Mouse (Mus musculus) hindbrain, embryonic 16.5 days (tissue): ENCODE data around the gene Wdr1. TPM values are rescaled to one million over a fixed set of nuclear protein-coding genes. Genes with fewer than 3 reads are reported as not detected.

Experiments
- ATAC-seq: fragments of 200-750 bp; cut with Nextera tagmentation; 2 replicates; pipeline ENCODE4 v1.8.0; 2017; ENCODE audit warnings: moderate TSS enrichment, moderate library complexity
- H3K27ac ChIP-seq: fragments of 300-500 bp; sonication (generic); 2 replicates; pipeline ENCODE4 v1.5.1; 2014; ENCODE audit warnings: low read depth, mild to moderate bottlenecking, control low read depth, low read length, moderate library complexity
- H3K27me3 ChIP-seq: fragments of 300-500 bp; sonication (generic); replicated peaks from 2 replicates; pipeline ENCODE4 v1.6.1; 2014; ENCODE audit warnings: low read length; ENCODE audit not compliant: control insufficient read depth, insufficient read depth
- H3K36me3 ChIP-seq: fragments of 300-500 bp; sonication (generic); 2 replicates; pipeline ENCODE4 v1.6.1; 2014; ENCODE audit warnings: mild to moderate bottlenecking, low read length, moderate library complexity, mixed read lengths; ENCODE audit not compliant: control insufficient read depth, insufficient read depth
- H3K4me1 ChIP-seq: fragments of 300-500 bp; sonication (generic); 2 replicates; pipeline ENCODE4 v1.6.1; 2014; ENCODE audit warnings: low read depth, low read length; ENCODE audit not compliant: control insufficient read depth, insufficient read depth
- H3K4me2 ChIP-seq: fragments of 300-500 bp; sonication (generic); 2 replicates; pipeline ENCODE4 v1.6.1; 2014; ENCODE audit warnings: mild to moderate bottlenecking, low read length, control low read depth, moderate library complexity
- H3K4me3 ChIP-seq: fragments of 300-500 bp; sonication (generic); 2 replicates; pipeline ENCODE4 v1.5.1; 2014; ENCODE audit warnings: mild to moderate bottlenecking, low read length, control low read depth, moderate library complexity
- H3K9ac ChIP-seq: fragments of 300-500 bp; sonication (generic); 2 replicates; pipeline ENCODE4 v1.6.1; 2014; ENCODE audit warnings: low read depth, mild to moderate bottlenecking, control low read depth, low read length, moderate library complexity
- H3K9me3 ChIP-seq: fragments of 300-500 bp; sonication (generic); 2 replicates; pipeline ENCODE4 v1.6.1; 2014; ENCODE audit warnings: mild to moderate bottlenecking, low read length, moderate library complexity; ENCODE audit not compliant: control insufficient read depth
- WGBS: fragments of 180-500 bp; shearing (Covaris S2); extraction: QIAGEN DNeasy Blood & Tissue Kit; methylation state at CpG from one replicate; pipeline ENCODE4 v1.1.7; 2014; 5-methylcytosine and 5-hydroxymethylcytosine counted together
- polyA plus RNA-seq: library from polyadenylated mRNA; unstranded; fragments of >200 nt; fragmentation: Nextera tagmentation; extraction: Ambion mirVana; gene quantifications from 2 replicates; pipeline ENCODE4 v1.2.1, GENCODE M21; 2015

Gene Wdr1
- polyA plus RNA-seq, 1 experiment from 2014 or later = 202 TPM

DNA sequence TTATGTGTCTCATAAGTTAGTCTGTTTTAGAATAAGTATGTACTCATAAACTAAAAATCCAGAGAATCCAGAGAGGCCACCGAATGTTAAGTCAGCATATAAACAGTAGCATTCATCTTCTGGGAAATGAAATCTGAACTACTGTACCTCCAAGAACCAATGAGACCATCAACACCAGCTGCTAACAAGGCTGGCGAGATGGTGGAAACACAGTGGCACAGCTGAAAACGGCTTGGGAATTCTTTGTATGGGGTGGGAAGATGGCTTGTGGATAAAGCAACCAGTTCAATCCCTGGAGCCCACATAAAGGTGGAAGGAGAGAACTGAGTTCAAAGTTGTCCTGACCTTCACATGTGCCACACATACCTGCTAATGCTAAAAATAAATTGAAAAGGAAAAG, 10.4 kb downstream of the Wdr1 start:
- 86% methylated on average over 3 of the region's 3 CpGs for WGBS
- Histone ChIP-seq H3K9ac (no peak overlapping the region), H3K4me1 (peaks cover 8% of the 10 kb centered on the region), H3K9me3 (no peaks in the 10 kb centered on the region), H3K4me2 (no peak overlapping the region), H3K27me3 (no peaks in the 10 kb centered on the region), H3K36me3 (peaks cover 23% of the 10 kb centered on the region), H3K4me3 (no peak overlapping the region), H3K27ac (no peak overlapping the region)
- ATAC-seq = no peak

DNA sequence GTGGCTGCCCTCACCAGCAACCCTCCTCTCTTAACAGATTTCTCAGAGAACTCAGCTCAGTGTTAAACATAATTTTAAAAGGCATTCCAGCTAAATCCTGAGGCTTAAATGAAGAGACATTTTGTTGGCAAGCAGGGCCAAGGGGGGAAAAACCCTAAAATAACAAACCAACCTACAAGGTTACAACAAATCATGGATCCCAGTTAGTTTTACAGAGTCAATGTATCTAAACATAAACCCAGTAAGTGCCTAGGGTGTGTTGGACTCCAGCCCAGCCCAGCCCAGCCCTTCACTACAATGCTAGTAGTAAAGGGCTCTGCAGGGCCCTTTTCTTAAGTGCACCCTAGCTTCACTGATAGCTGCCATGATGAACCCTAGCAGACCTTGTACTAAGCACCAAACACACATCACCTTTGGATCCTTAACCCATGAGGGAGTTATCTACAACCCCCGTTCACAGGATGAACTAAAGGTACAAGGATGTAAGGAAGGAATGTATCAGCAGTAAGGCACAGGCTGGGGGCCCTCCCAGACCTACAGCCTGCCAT, 12.7 kb downstream of the Wdr1 start:
- Histone ChIP-seq H3K9ac (no peak overlapping the region), H3K36me3 (peaks cover 40% of the 10 kb centered on the region), H3K27ac (peak overlapping the region; percentile 36; the same call in 1 of the 2 replicates), H3K9me3 (no peaks in the 10 kb centered on the region), H3K4me2 (no peak overlapping the region), H3K4me3 (no peak overlapping the region), H3K27me3 (no peaks in the 10 kb centered on the region), H3K4me1 (peaks cover 8% of the 10 kb centered on the region)
- no peak for ATAC-seq
- 91% methylated on average over 1 of the region's 1 CpGs for WGBS

DNA sequence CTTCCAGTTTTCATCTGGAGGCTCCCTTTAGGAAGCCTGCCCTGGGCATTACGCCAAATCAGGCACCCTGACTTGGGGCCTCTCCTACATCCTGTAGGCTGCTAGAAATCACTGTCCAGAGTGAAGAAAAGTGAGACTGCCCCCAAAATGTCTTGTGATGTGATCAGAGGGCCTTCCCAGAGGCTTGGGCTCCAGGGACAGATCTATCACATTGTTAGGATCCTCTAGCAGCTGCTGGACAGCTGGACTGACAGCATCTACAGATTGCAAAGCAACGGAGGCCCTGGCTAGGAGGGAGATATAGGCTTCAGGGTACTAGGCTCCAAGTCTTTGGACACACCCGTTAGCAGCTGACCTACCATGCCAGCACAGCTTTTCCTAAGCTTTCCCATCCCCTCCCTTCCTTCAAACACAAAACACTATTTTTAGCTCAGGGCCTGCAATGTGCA, 13.5 kb downstream of the Wdr1 start:
- ATAC-seq = peak; percentile 41; the same call in 1 of the 2 replicates
- H3K9ac ChIP-seq = no peak overlapping the region
- 0 out of 2 replicates have a peak overlapping the region, but pooled peaks have one; percentile 36 for H3K27ac ChIP-seq
- H3K4me1 ChIP-seq = peaks cover 8% of the 10 kb centered on the region
- H3K4me3 ChIP-seq = no peak overlapping the region
- peaks cover 48% of the 10 kb centered on the region for H3K36me3 ChIP-seq
- WGBS = 76% methylated on average over 3 of the region's 3 CpGs
- no peak overlapping the region for H3K4me2 ChIP-seq
- H3K27me3 ChIP-seq = no peaks in the 10 kb centered on the region
- H3K9me3 ChIP-seq = no peaks in the 10 kb centered on the region

DNA sequence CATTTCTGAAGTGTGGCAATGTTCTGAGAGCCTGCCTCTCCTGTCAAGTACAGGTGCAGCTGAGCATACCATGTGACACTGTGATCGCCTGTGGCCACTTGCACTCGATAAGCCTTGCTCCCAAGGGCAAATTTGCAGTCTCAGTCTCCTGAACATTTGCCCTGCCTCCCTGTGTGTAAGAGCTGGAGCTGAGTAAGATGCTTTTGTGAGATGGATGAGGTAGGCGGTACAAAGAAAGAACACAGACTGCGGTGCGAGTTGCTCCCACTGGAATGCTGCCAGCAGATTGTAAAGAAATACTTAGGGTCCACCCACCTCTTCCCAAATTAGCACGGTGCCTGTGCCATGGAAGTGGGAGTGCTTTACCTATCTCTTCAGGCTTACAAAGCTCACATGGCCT, 15.6 kb downstream of the Wdr1 start:
- peaks cover 56% of the 10 kb centered on the region for H3K36me3 ChIP-seq
- H3K27me3 ChIP-seq = no peaks in the 10 kb centered on the region
- ATAC-seq = no peak
- WGBS = 46% methylated on average over 6 of the region's 6 CpGs
- H3K9me3 ChIP-seq = no peaks in the 10 kb centered on the region
- no peak overlapping the region for H3K9ac ChIP-seq
- H3K4me2 ChIP-seq = no peak overlapping the region
- H3K27ac ChIP-seq = no peak overlapping the region
- H3K4me1 ChIP-seq = peaks cover 8% of the 10 kb centered on the region
- H3K4me3 ChIP-seq = no peak overlapping the region

DNA sequence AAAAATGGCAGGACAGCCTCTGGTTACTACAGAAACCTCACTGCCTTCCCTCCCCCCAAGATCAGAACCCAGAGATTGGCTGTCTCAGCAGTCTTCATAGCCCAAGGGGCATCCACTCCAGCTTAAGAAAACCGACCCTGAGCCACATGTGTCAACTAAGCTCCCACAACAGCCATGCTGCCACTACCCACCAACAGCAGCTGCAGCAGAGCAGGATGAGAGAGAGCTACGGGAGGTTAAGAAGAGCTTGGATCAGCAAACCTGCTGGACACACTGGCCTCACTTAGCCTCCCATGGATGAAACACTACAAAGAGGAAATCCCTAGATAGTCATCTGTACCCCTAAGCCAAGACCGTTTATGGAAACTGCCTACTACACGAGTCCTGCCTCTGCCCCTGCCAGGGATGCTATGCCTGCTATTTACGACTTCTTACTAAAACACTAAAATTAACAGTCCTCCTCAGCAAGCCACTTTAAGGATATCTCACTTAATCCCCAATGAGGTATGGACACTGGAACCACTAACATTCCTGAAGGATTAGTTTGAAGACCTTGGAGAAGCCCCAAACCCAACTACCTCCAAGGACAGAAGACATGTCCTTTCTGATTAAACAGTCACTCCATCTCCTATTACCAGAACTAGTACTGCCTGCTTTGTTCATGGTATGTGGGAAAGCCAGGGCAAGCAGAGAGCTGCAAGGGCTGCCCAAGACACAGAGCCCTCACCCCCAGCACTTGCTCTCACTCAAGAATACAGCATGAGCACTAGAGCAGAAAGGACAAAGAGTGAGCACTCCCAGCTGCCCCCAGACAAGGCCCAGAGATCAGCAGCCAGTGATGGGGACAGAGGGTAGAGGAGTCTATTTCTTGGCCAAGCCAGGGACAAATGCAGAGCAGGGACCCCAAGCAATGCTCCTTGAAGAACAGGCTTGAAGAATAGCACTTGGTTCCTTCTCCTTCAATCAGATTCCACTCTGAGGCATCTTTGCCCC, 18.3 kb downstream of the Wdr1 start:
- ATAC-seq = no peak
- H3K4me3 ChIP-seq = no peak overlapping the region
- WGBS = 71% methylated on average over 5 of the region's 5 CpGs
- no peaks in the 10 kb centered on the region for H3K27me3 ChIP-seq
- no peaks in the 10 kb centered on the region for H3K9me3 ChIP-seq
- H3K4me1 ChIP-seq = peaks cover 5% of the 10 kb centered on the region
- peaks cover 64% of the 10 kb centered on the region for H3K36me3 ChIP-seq
- no peak overlapping the region for H3K9ac ChIP-seq
- H3K4me2 ChIP-seq = no peak overlapping the region
- no peak overlapping the region for H3K27ac ChIP-seq

DNA sequence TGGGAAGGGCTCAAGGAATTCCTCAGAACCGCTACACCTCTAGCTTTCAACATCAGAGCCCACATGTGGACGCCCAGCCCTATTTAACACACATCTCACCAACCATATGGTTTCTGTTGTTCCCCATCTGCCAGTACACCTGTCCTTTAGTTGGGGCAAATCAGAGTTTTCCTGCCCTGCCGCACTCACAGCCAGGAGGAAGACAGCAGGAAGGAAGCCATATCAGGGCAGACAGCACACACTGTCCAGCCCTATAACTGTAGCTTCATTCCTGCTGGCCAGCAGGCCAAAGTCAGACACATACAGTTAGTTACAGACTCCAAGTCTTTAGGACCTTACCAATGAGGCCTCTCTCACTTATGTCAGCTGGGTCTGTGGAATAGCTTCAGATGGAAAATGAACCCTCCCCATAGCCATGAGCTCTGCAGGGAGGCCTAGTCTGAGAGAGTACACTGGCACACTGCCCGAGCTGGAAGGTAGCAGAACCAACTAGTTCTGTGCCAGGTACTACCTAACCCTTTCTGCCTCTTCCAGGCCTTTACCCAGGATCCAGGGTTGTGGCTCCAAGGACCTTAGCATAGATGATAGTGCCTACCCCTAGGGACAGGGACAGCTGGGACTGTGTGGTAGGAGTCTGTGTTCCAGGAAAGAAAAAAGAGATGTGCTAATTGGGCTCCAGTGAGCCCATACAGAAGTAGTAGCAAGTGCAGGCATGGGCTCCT, 19.4 kb downstream of the Wdr1 start:
- H3K36me3 ChIP-seq = peaks cover 64% of the 10 kb centered on the region
- no peak overlapping the region for H3K9ac ChIP-seq
- H3K27ac ChIP-seq = no peak overlapping the region
- no peak overlapping the region for H3K4me2 ChIP-seq
- H3K27me3 ChIP-seq = no peaks in the 10 kb centered on the region
- WGBS = 83% methylated on average over 4 of the region's 4 CpGs
- H3K9me3 ChIP-seq = no peaks in the 10 kb centered on the region
- ATAC-seq = peak; percentile 62
- no peak overlapping the region for H3K4me3 ChIP-seq
- H3K4me1 ChIP-seq = no peaks in the 10 kb centered on the region; the same call in 1 of the 2 replicates

DNA sequence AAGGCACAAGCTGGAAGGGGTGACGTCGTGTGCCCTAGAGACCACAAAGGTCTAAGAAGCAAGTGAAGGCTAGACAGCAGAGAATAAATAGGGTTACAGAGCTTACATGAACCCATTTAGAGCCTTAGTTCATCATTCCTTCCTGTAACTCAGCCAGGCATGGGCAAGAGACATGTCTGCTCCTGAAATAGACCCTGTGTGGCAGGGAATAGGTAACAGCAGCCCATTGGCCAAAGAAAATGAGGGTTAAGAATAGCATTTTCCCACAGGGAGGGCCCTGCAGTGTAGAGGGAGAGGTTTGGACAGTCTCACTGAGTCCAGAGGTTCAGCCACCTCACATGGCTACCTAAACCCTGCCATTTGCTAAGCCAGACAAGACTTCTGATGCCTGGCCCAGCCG, 21.3 kb downstream of the Wdr1 start:
- no peaks in the 10 kb centered on the region for H3K9me3 ChIP-seq
- H3K4me2 ChIP-seq = no peak overlapping the region
- WGBS = 92% methylated on average over 3 of the region's 3 CpGs
- H3K27ac ChIP-seq = no peak overlapping the region
- no peak overlapping the region for H3K9ac ChIP-seq
- no peaks in the 10 kb centered on the region for H3K27me3 ChIP-seq
- H3K36me3 ChIP-seq = peaks cover 52% of the 10 kb centered on the region
- H3K4me3 ChIP-seq = no peak overlapping the region
- ATAC-seq = no peak
- H3K4me1 ChIP-seq = no peaks in the 10 kb centered on the region; the same call in 1 of the 2 replicates

DNA sequence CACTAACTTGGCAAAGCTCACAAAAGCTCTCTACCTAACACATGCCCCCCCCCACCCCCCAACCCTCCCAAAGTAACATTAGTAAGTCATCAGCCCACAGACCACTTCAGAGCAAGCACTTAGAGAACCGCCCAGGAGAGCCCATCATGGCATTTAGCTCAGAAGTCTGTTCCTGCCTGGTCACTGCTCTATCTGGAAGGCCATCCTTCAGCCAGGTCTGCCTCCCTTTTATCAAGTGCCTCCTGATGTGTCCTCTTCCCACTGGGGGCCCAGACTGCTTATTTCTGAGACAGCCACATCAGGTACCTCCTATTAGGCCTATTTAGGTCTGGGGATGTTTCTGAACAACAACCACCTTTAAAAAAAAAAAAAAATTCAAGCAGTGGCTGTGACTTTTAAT, 22.1 kb downstream of the Wdr1 start:
- Histone ChIP-seq H3K4me2 (no peak overlapping the region), H3K4me3 (no peak overlapping the region), H3K4me1 (no peaks in the 10 kb centered on the region; the same call in 1 of the 2 replicates), H3K36me3 (peaks cover 51% of the 10 kb centered on the region), H3K9me3 (no peaks in the 10 kb centered on the region), H3K9ac (no peak overlapping the region), H3K27me3 (no peaks in the 10 kb centered on the region), H3K27ac (no peak overlapping the region)
- 100% methylated on average over 1 of the region's 1 CpGs for WGBS
- no peak for ATAC-seq

DNA sequence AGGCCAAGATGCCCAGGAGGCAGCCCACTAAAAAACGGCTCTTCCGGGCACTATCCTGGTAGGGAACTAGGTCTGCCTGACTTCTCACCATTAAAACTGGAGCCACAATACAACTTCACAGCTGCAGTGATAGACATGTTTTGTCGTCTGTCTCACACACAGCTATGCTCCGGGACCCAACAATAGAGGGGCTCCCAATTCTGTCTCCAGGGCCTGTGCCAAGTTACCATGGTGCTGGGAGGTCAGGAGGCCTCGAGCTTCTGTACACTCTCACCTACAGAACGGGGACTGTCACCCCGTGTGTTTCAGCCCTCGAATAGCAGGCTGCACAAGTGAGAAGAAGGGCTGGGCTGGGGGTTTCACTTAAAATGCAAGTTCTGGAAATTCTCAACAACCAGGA, 24.5 kb downstream of the Wdr1 start:
- H3K36me3 ChIP-seq = peaks cover 56% of the 10 kb centered on the region
- H3K27ac ChIP-seq = no peak overlapping the region
- no peaks in the 10 kb centered on the region for H3K9me3 ChIP-seq
- ATAC-seq = peak; percentile 53; the same call in 1 of the 2 replicates
- no peaks in the 10 kb centered on the region for H3K27me3 ChIP-seq
- H3K9ac ChIP-seq = no peak overlapping the region
- no peak overlapping the region for H3K4me3 ChIP-seq
- no peaks in the 10 kb centered on the region; the same call in 1 of the 2 replicates for H3K4me1 ChIP-seq
- no peak overlapping the region for H3K4me2 ChIP-seq
- WGBS = 47% methylated on average over 8 of the region's 8 CpGs
